Mouse (Mus musculus): Measurements from ENCODE around the gene Gabrb2.

Gene Gabrb2

GRCm38 (mm10) chr11:42535286-42535685, 115.7 kb downstream of the Gabrb2 start:
- no peak for DNase-seq

- no peak for DNase-seq
Observed at GRCm38 (mm10) chr11:42535861-42536260, 116.3 kb downstream of the Gabrb2 start.

GRCm38 (mm10) chr11:42542861-42543260, 123.3 kb downstream of the Gabrb2 start:
- no peak for DNase-seq

GRCm38 (mm10) chr11:42566023-42566422, 146.5 kb downstream of the Gabrb2 start:
- DNase-seq, result no peak

- peak; percentile 22 to 52 for DNase-seq
Observed at GRCm38 (mm10) chr11:42571467-42571866, 151.9 kb downstream of the Gabrb2 start.

GRCm38 (mm10) chr11:42575146-42575873, 155.8 kb downstream of the Gabrb2 start:
- no peak for DNase-seq

GRCm38 (mm10) chr11:42579804-42580203, 160.2 kb downstream of the Gabrb2 start:
- DNase-seq, result peak in 1 of 2 experiments; percentile 14

- DNase-seq, result no peak
Observed at GRCm38 (mm10) chr11:42581123-42581522, 161.6 kb downstream of the Gabrb2 start.

GRCm38 (mm10) chr11:42581753-42582152, 162.2 kb downstream of the Gabrb2 start:
- DNase-seq, result no peak

GRCm38 (mm10) chr11:42592418-42592817, 172.9 kb downstream of the Gabrb2 start:
- no peak for DNase-seq

GRCm38 (mm10) chr11:42606225-42606624, 186.7 kb downstream of the Gabrb2 start:
- peak; percentile 77 to 82 for DNase-seq

GRCm38 (mm10) chr11:42609128-42609763, 189.7 kb downstream of the Gabrb2 start:
- no peak for DNase-seq

- peak; percentile 47 to 48 for DNase-seq
Observed at GRCm38 (mm10) chr11:42618195-42618594, 198.6 kb downstream of the Gabrb2 start.

- DNase-seq, result peak in 1 of 2 experiments; percentile 12
Observed at GRCm38 (mm10) chr11:42621109-42621508, 201.6 kb downstream of the Gabrb2 start.

- peak; percentile 87 to 89 for DNase-seq
Observed at GRCm38 (mm10) chr11:42650111-42650510, 230.6 kb downstream of the Gabrb2 start.

- DNase-seq, result no peak
Observed at GRCm38 (mm10) chr11:42651572-42651971, 232.0 kb downstream of the Gabrb2 start.

- no peak for DNase-seq
Observed at GRCm38 (mm10) chr11:42654189-42654588, 234.6 kb downstream of the Gabrb2 start.

- DNase-seq, result no peak
Observed at GRCm38 (mm10) chr11:42668657-42669056, 249.1 kb downstream of the Gabrb2 start.
